Mouse (Mus musculus): ENCODE results near the gene Gm10722.
"Not testable (repeated sequence)": the region's sequence is repeated elsewhere in the genome, so short reads cannot be mapped to it uniquely, and the experiment has no call there.

GRCm38 (mm10) chr9:3006179-3006578, 5.5 kb downstream of the Gm10722 start:
- TF ChIP-seq CTCF (IDR thresholded peaks at IDR 0.05; ENCODE audit: borderline replicate concordance, insufficient read depth, low read depth, low read length); POLR2A (IDR thresholded peaks at IDR 0.05; ENCODE audit: borderline replicate concordance, insufficient read depth, low read length): not testable (repeated sequence)
